Mouse (Mus musculus) splenic B cell, adult 2 months (primary cell): ENCODE data around the gene Rrp36.
A peak's percentile ranks its signal among the peaks of the same experiment; 100 is the strongest.

Experiments
- DNase-seq: peaks from one replicate; pipeline ENCODE4 v3.0.0-alpha.2; 2011; ENCODE audit warnings: low read depth, low spot score
- H3K27me3 ChIP-seq: 2 replicates; pipeline ENCODE4 v1.6.1; 2012; ENCODE audit warnings: mild to moderate bottlenecking, low read length, moderate library complexity, mixed read lengths; ENCODE audit not compliant: control insufficient read depth, poor library complexity, insufficient read depth, severe bottlenecking
- H3K36me3 ChIP-seq: 2 replicates; pipeline ENCODE4 v1.6.1; 2012; ENCODE audit warnings: mild to moderate bottlenecking, low read length, moderate library complexity, mixed read lengths; ENCODE audit not compliant: control insufficient read depth, poor library complexity, insufficient read depth, severe bottlenecking

Gene Rrp36

GRCm38 (mm10) chr17:46673850-46674529, at the start of gene Rrp36:
Gene Rrp36, minus strand, starts transcription at chr17:46674352.
- DNase-seq = peak; percentile 92
- H3K36me3 ChIP-seq = peaks cover 10% of the 10 kb centered on the region
- H3K27me3 ChIP-seq = no peaks in the 10 kb centered on the region

GRCm38 (mm10) chr17:46721077-46721476, 46.9 kb upstream of the Rrp36 start:
- Histone ChIP-seq H3K36me3 (peaks cover 7% of the 10 kb centered on the region; the same call in 1 of the 2 replicates), H3K27me3 (no peaks in the 10 kb centered on the region)
- no peak for DNase-seq

GRCm38 (mm10) chr17:46714756-46715481, 40.8 kb upstream of the Rrp36 start:
- Histone ChIP-seq H3K36me3 (peaks cover 11% of the 10 kb centered on the region), H3K27me3 (no peaks in the 10 kb centered on the region)
- no peak for DNase-seq

- H3K27me3 ChIP-seq = no peaks in the 10 kb centered on the region
- no peak for DNase-seq
- peaks cover 9% of the 10 kb centered on the region for H3K36me3 ChIP-seq
Observed at GRCm38 (mm10) chr17:46713849-46714248, 39.7 kb upstream of the Rrp36 start.

GRCm38 (mm10) chr17:46712442-46712841, 38.3 kb upstream of the Rrp36 start:
- DNase-seq = no peak
- H3K27me3 ChIP-seq = no peaks in the 10 kb centered on the region
- H3K36me3 ChIP-seq = peaks cover 9% of the 10 kb centered on the region

- Histone ChIP-seq H3K27me3 (no peaks in the 10 kb centered on the region), H3K36me3 (peaks cover 9% of the 10 kb centered on the region)
- no peak for DNase-seq
Observed at GRCm38 (mm10) chr17:46711612-46712271, 37.6 kb upstream of the Rrp36 start.

- H3K27me3 ChIP-seq = no peaks in the 10 kb centered on the region
- DNase-seq = peak; percentile 93
- peaks cover 9% of the 10 kb centered on the region for H3K36me3 ChIP-seq
Observed at GRCm38 (mm10) chr17:46710959-46711597, 36.9 kb upstream of the Rrp36 start, which contains the start of gene Pex6. Gene Pex6, plus strand, starts transcription at chr17:46711463.

- Histone ChIP-seq H3K27me3 (no peaks in the 10 kb centered on the region), H3K36me3 (no peaks in the 10 kb centered on the region)
- no peak for DNase-seq
Observed at GRCm38 (mm10) chr17:46706375-46707089, 32.4 kb upstream of the Rrp36 start.

- Histone ChIP-seq H3K36me3 (no peaks in the 10 kb centered on the region), H3K27me3 (no peaks in the 10 kb centered on the region)
- peak; percentile 96 for DNase-seq
Observed at GRCm38 (mm10) chr17:46704887-46705835, 31.0 kb upstream of the Rrp36 start, which contains the start of gene Ppp2r5d. Gene Ppp2r5d, minus strand, starts transcription at chr17:46705111.

- DNase-seq = peak; percentile 18
- H3K27me3 ChIP-seq = no peaks in the 10 kb centered on the region
- H3K36me3 ChIP-seq = no peaks in the 10 kb centered on the region
Observed at GRCm38 (mm10) chr17:46703971-46704886, 30.1 kb upstream of the Rrp36 start.

- Histone ChIP-seq H3K36me3 (no peaks in the 10 kb centered on the region), H3K27me3 (no peaks in the 10 kb centered on the region)
- no peak for DNase-seq
Observed at GRCm38 (mm10) chr17:46702506-46702905, 28.4 kb upstream of the Rrp36 start.

GRCm38 (mm10) chr17:46702100-46702499, 27.9 kb upstream of the Rrp36 start:
- no peak for DNase-seq
- Histone ChIP-seq H3K27me3 (no peaks in the 10 kb centered on the region), H3K36me3 (no peaks in the 10 kb centered on the region)
